Mouse (Mus musculus) neural tube, embryonic 14.5 days (tissue): ENCODE results near the gene Pdss2. TPM values are rescaled to one million over a fixed set of nuclear protein-coding genes. Genes with fewer than 3 reads are reported as not detected.
"Not testable (repeated sequence)": the region's sequence is repeated elsewhere in the genome, so short reads cannot be mapped to it uniquely, and the experiment has no call there.

Experiments
- ATAC-seq: fragments of 200-750 bp; cut with Nextera tagmentation; 2 replicates; pipeline ENCODE4 v1.8.0; 2017; ENCODE audit warnings: low read depth, mild to moderate bottlenecking, moderate TSS enrichment, moderate library complexity
- H3K27ac ChIP-seq: fragments of 300-500 bp; sonication (generic); 2 replicates; pipeline ENCODE4 v1.5.1; 2014; ENCODE audit warnings: low read depth, mild to moderate bottlenecking, control low read depth, low read length, moderate library complexity, mixed read lengths
- H3K27me3 ChIP-seq: fragments of 300-500 bp; sonication (generic); 2 replicates; pipeline ENCODE4 v1.6.1; 2014; ENCODE audit warnings: low read length; ENCODE audit not compliant: control insufficient read depth, insufficient read depth
- H3K36me3 ChIP-seq: fragments of 300-500 bp; sonication (generic); 2 replicates; pipeline ENCODE4 v1.6.1; 2014; ENCODE audit warnings: low read length, mixed read lengths; ENCODE audit not compliant: control insufficient read depth, insufficient read depth
- H3K4me1 ChIP-seq: fragments of 300-500 bp; sonication (generic); 2 replicates; pipeline ENCODE4 v1.6.1; 2014; ENCODE audit warnings: low read length; ENCODE audit not compliant: control insufficient read depth, insufficient read depth
- H3K4me2 ChIP-seq: fragments of 300-500 bp; sonication (generic); 2 replicates; pipeline ENCODE4 v1.6.1; 2014; ENCODE audit warnings: mild to moderate bottlenecking, low read depth, low read length, control low read depth
- H3K4me3 ChIP-seq: fragments of 300-500 bp; sonication (generic); 2 replicates; pipeline ENCODE4 v1.5.1; 2014; ENCODE audit warnings: low read depth, low read length, control low read depth, mixed read lengths
- H3K9ac ChIP-seq: fragments of 300-500 bp; sonication (generic); replicated peaks from 2 replicates; pipeline ENCODE4 v1.6.1; 2014; ENCODE audit warnings: low read depth, mild to moderate bottlenecking, control low read depth, low read length, mixed read lengths
- H3K9me3 ChIP-seq: fragments of 300-500 bp; sonication (generic); 2 replicates; pipeline ENCODE4 v1.6.1; 2016; ENCODE audit warnings: low read length; ENCODE audit not compliant: control insufficient read depth
- WGBS: fragments of 180-500 bp; shearing (Covaris S2); extraction: QIAGEN DNeasy Blood & Tissue Kit; methylation state at CpG from one replicate; pipeline ENCODE4 v1.1.7; 2014; 5-methylcytosine and 5-hydroxymethylcytosine counted together
- polyA plus RNA-seq: library from polyadenylated mRNA; unstranded; fragments of >200 nt; fragmentation: Nextera tagmentation; extraction: Ambion mirVana; gene quantifications from 2 replicates; pipeline ENCODE4 v1.2.1, GENCODE M21; 2014

The Pdss2 gene
- polyA plus RNA-seq, 1 experiment from 2014 or later = 17.3 TPM

DNA sequence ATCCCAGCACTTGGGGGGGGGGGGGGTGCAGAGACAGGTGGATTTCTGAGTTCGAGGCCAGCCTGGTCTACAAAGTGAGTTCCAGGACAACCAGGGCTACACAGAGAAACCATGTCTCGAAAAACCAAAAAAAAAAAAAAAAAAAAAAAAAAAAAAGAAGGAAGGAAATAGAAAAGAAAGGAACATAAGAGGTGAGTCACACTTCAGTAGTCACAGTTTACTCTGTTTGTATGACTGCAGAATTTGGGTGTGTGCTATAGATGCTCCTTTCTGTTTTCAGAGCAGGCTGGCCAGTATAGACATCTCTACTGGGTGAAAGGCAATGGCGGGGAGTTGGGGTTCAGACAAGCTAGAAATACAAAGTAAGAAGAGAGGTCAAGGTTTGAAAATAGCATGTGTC is 189.9 kb downstream of the Pdss2 start:
- not testable (repeated sequence) for H3K27me3 ChIP-seq, H3K9ac ChIP-seq, ATAC-seq, H3K4me3 ChIP-seq, H3K4me1 ChIP-seq, H3K36me3 ChIP-seq, H3K9me3 ChIP-seq, H3K4me2 ChIP-seq, H3K27ac ChIP-seq
- WGBS = 94% methylated on average over 3 of the region's 3 CpGs

DNA sequence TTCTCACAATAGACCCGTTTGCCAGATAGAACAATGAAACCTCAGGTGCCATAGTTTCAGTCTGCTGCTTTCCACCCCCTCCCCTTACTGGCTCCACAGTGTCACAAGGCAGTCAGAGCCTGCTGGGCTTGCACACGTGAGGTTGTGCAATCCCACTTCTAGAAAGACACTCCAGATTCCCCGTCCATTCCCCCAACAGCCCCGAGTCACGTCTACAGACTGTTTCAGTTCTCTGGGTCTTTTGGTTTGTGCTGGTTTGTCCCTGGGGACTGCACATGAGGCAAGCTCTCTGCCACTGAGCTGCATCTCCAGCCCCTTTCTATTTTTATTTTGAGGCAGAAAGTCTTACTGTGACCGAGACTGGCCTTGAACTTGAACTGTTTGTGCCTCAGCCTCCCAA is 196.1 kb downstream of the Pdss2 start:
- Histone ChIP-seq H3K36me3 (no peaks in the 10 kb centered on the region), H3K9me3 (no peaks in the 10 kb centered on the region), H3K27ac (no peak overlapping the region), H3K4me1 (0 out of 2 replicates have a peak, but pooled peaks cover 2% of the 10 kb centered on the region), H3K4me3 (no peak overlapping the region), H3K9ac (no peak overlapping the region), H3K4me2 (no peak overlapping the region), H3K27me3 (no peaks in the 10 kb centered on the region)
- WGBS = 80% methylated on average over 6 of the region's 6 CpGs
- ATAC-seq = no peak

DNA sequence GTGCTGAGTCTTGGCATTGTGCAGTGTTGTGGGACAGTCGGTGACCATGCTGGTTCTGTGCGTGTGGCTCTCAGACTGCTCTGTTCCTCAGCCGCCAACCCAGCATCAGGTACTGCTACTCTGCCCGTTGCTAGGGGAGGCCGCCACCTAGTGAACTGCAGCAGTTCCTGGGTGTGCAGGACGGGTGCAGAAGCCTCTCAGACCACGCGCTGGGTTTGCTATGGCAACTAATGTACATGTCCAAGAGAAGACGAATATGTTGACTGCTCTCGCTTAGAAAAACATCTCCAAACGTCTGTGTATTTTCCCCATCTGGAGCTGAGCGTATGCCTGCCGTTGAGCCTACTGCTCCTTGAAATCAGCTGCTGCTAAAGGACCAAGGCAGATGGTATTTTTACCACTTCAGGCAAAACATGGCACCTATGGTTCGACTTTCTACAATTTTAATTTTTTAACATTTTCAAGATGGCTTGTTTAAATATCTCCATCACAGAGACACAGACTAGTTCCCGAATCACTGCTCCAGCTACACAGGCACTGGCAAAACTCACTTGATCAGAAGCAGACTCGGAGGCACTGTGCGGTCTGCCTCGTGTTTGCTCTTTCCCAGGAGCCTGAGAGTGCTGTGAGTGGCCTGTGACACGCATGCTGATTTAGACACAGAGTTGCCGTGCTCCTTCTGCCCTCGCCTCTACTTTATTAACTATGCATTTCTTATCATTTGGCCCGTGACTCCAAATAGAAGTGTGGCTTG is 199.6 kb downstream of the Pdss2 start:
- Histone ChIP-seq H3K9ac (no peak overlapping the region), H3K27ac (no peak overlapping the region), H3K4me1 (0 out of 2 replicates have a peak, but pooled peaks cover 2% of the 10 kb centered on the region), H3K36me3 (no peaks in the 10 kb centered on the region), H3K4me2 (no peak overlapping the region), H3K4me3 (no peak overlapping the region), H3K27me3 (no peaks in the 10 kb centered on the region), H3K9me3 (no peaks in the 10 kb centered on the region)
- ATAC-seq = peak; percentile 58; the same call in 1 of the 2 replicates
- 55% methylated on average over 22 of the region's 22 CpGs for WGBS

DNA sequence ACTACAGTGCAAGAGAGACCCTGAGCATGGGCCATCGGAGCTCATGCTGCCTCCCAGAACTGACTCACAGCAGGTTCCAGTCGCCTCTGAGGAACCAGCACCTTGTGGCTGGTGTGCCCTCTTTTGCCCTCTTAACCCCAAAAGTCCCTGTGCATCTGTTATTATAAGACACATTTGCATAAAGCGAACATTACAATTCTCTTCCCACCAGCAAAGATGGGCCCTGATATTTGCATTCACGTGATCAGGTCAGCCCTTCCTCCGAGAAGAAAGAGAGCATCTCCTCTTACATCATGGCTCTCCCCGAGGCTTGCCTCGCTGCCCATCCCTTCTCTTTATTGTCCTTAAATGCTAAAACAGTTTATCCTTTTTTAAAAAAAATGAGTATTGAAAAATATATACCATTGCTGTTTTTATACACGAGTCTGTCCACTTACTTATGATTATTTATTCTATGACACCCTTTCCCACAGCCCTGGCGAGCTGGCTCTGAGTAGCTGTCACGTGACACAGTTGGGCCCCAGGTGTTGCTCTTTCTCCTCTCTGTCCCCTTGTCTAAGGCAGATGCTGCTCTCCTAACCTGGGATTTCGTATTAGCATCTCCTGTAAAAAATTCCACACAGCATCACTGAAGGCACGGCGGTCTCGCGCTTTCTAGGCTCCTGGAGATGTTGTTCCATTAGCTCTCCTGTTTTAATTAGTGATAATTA is 200.9 kb downstream of the Pdss2 start:
- Histone ChIP-seq H3K36me3 (no peaks in the 10 kb centered on the region), H3K27me3 (no peaks in the 10 kb centered on the region), H3K4me2 (no peak overlapping the region), H3K4me1 (0 out of 2 replicates have a peak, but pooled peaks cover 2% of the 10 kb centered on the region), H3K9me3 (no peaks in the 10 kb centered on the region), H3K9ac (no peak overlapping the region; the same call in 1 of the 2 replicates), H3K4me3 (no peak overlapping the region), H3K27ac (no peak overlapping the region)
- ATAC-seq = no peak
- WGBS = 61% methylated on average over 15 of the region's 15 CpGs

DNA sequence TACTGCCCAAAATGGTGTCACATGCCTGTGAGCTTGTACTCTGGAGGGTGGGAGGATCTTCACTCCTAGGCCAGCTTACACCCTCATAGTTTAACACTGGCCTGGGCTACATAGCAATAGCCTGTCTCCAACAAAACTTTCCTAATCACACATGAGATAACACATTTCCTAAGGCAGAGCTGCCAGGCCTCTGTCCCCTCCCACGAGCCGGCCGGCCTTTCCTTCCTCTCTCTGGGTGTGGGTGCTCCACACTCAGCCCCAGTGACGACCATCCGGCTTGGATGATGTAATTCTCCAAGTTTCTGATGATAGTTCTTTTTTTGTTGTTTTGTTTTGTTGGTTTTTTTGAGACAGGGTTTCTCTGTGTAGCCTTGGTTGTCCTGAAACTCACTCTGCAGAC is 203.3 kb downstream of the Pdss2 start:
- H3K4me3 ChIP-seq = no peak overlapping the region
- no peak overlapping the region for H3K27ac ChIP-seq
- H3K9ac ChIP-seq = no peak overlapping the region
- H3K4me1 ChIP-seq = 0 out of 2 replicates have a peak, but pooled peaks cover 2% of the 10 kb centered on the region
- no peak overlapping the region for H3K4me2 ChIP-seq
- H3K9me3 ChIP-seq = no peaks in the 10 kb centered on the region
- 93% methylated on average over 5 of the region's 5 CpGs for WGBS
- no peaks in the 10 kb centered on the region for H3K36me3 ChIP-seq
- H3K27me3 ChIP-seq = no peaks in the 10 kb centered on the region
- ATAC-seq = no peak

DNA sequence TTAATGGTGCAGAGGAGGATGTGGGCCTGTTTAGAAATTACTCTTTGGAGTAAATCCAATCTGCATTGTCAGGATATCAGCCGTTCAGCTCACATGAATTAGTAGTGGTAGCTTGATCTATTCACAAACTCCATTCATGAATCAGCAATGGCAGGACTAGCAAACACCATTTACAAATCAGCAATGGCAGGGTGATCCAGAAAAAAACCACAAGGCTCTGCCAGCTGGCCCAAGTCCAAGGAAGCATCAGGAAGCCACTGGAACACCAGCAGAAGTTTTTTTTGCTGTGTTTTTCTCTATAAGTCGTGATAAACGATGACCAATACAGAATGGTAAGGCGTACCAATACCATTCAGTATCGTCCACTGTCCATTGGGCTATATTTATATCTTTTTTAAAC is 209.3 kb downstream of the Pdss2 start:
- ATAC-seq = no peak

DNA sequence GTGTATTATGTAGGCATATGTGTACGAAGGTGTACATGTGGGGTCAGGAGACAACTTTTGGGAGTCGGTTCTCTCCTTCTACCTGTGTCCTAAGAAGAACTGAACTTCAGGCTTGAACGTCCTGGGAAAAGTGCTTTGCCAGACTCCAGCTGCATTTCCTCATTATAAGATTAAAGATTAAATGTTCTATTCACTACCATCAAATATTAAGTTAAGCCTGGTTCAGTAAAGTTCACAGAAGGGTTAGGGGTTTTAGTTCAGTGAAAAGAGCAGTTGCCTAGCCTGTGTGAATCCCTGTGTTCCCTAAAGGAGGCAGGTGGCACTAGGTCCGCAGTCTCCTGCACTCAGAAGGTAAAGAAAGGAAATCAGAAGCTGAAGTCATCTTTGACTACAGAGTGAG is 213.0 kb downstream of the Pdss2 start:
- WGBS = 95% methylated on average over 4 of the region's 4 CpGs

More for the DNA sequence above, 209.3 kb downstream of the Pdss2 start:
- no peaks in the 10 kb centered on the region for H3K36me3 ChIP-seq
- H3K9ac ChIP-seq = no peak overlapping the region
- no peaks in the 10 kb centered on the region for H3K27me3 ChIP-seq
- no peak overlapping the region for H3K4me3 ChIP-seq
- no peaks in the 10 kb centered on the region for H3K9me3 ChIP-seq
- H3K4me2 ChIP-seq = no peak overlapping the region
- H3K4me1 ChIP-seq = no peaks in the 10 kb centered on the region
- H3K27ac ChIP-seq = no peak overlapping the region
- 84% methylated on average over 5 of the region's 5 CpGs for WGBS

DNA sequence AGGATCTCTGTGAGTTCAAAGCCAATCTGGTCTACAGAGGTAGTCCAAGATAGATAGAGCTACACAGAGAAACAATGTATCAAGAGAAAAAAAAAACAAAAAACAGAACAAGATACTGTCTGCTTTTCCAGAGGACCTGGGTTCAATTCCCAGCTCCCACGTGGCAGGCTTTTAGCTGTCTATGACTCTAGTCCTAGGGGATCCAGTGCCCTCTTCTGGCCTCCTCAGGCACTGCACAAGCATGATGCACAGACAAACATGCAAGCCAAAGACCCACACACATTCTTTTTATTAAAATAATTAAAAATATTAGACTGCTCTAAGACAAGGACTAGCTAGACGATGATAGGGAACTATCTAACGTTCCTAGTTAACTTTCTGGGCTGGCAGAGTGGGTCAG is 214.5 kb downstream of the Pdss2 start:
- 93% methylated on average over 3 of the region's 3 CpGs for WGBS
- Histone ChIP-seq H3K9me3 (no peaks in the 10 kb centered on the region), H3K27me3 (no peaks in the 10 kb centered on the region)

More for the DNA sequence above, 213.0 kb downstream of the Pdss2 start:
- Histone ChIP-seq H3K36me3 (no peaks in the 10 kb centered on the region), H3K9ac (no peak overlapping the region), H3K4me3 (no peak overlapping the region), H3K4me1 (peaks cover under 1% of the 10 kb centered on the region; the same call in 1 of the 2 replicates), H3K27me3 (no peaks in the 10 kb centered on the region), H3K4me2 (no peak overlapping the region), H3K9me3 (no peaks in the 10 kb centered on the region), H3K27ac (no peak overlapping the region)
- ATAC-seq = no peak

DNA sequence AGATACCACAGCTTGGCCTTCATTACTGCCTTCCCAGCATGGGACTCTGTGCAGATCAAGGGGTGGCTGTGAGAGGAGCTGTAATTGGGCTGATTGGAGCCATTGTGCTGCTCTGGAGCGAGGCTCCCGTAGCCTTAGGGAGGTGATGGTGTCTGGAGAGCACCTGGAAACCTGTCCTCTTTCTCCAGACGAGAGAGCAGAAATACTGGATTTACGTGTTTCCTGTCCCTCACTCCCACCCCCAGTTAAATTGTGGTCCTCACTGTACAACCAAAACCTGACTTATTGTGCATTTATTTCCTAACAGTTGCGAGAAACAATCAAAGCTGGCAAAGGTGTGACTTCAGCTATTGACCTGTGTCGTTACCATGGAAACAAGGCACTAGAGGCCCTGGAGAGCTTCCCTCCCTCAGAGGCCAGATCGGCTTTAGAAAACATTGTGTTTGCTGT is 218.2 kb downstream of the Pdss2 start:
- no peak overlapping the region; the same call in 1 of the 2 replicates for H3K4me2 ChIP-seq
- H3K27me3 ChIP-seq = no peaks in the 10 kb centered on the region
- H3K4me3 ChIP-seq = no peak overlapping the region
- no peaks in the 10 kb centered on the region for H3K9me3 ChIP-seq
- H3K9ac ChIP-seq = no peak overlapping the region
- peak overlapping the region; percentile 67; the same call in 1 of the 2 replicates for H3K27ac ChIP-seq
- peaks cover 11% of the 10 kb centered on the region for H3K4me1 ChIP-seq
- peak; percentile 52; the same call in 1 of the 2 replicates for ATAC-seq
- 5% methylated on average over 7 of the region's 7 CpGs for WGBS
- no peaks in the 10 kb centered on the region for H3K36me3 ChIP-seq

More for the DNA sequence above, 214.5 kb downstream of the Pdss2 start:
- H3K4me2 ChIP-seq = no peak overlapping the region
- no peak overlapping the region for H3K9ac ChIP-seq
- peaks cover 11% of the 10 kb centered on the region for H3K4me1 ChIP-seq
- no peak overlapping the region for H3K4me3 ChIP-seq
- no peak for ATAC-seq
- H3K27ac ChIP-seq = no peak overlapping the region
- H3K36me3 ChIP-seq = no peaks in the 10 kb centered on the region
